Mouse (Mus musculus) embryo, embryonic 9.5 days (tissue): ENCODE measurements around the gene Galntl5.
"Not testable (repeated sequence)": the region's sequence is repeated elsewhere in the genome, so short reads cannot be mapped to it uniquely, and the experiment has no call there.

Experiments
- DNase-seq: peaks from one replicate; pipeline ENCODE4 v3.0.0-alpha.2; 2017; ENCODE audit errors: extremely low spot score

The Galntl5 gene

GRCm38 (mm10) chr5:25181004-25181531 is at the start of gene Galntl5:
TSS of gene Galntl5 (plus strand) at chr5:25181460.
- DNase-seq, result no peak

DNA sequence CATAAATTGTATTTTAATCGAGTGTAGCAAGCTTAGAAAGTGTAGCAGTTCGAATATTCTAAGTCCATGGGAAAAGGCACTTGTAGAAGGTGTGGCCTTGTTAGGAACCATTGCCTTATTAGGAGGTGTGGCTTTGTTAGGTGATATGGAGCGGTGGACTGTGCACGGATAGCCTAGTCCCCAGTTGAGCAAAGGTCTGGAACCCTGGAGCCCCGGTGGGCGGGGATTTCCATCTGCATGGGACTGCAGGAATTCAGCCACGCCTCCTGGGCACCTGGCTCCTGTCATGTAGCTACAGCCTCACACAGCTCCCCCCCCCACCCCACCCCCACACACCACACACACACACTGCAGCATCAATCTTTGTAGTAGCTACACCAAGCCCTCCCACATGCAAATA is 34.6 kb upstream of the Galntl5 start:
- DNase-seq, result no peak

- DNase-seq, result no peak
Measured at GRCm38 (mm10) chr5:25149331-25149965, 31.8 kb upstream of the Galntl5 start.

DNA sequence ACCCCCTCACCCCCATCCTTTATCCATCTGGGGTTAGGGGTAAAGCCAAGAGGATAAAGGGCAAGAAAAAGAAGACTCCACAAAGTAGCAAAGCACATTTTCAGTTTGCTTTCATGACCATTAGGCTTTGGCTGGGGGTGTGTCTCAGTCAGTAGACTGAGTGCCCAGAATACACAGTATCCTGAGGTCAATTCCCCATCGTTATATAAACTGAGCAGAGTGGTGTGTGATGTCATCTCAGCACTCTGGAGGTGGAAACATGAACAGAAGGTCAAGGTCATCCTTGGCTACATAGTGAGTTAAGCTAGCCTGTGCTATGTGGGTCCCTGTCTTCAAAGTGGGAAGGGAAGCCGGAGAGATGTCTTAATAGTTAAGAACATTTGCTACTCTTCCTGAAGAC is 27.8 kb upstream of the Galntl5 start:
- no peak for DNase-seq

DNA sequence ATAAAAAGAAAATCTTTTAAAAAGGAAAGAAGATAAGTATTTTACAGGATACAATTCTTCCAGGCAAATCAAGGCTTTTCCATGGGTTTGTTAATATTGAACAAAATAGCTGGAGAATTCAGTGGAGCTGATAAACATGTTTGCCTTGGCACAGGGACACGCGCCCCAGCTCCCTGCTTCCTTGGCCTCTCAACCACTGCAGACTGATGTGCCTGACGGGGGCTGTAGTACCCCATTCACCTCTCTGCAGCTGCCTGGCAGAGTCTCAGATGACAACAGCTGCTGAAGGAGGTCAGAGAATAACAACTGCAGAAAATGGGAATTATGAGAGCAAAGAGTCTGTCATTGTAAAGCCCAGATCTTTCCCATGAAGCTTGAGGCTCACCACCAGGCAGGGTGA is 27.3 kb upstream of the Galntl5 start:
- DNase-seq, result no peak

GRCm38 (mm10) chr5:25154823-25155222 is 26.4 kb upstream of the Galntl5 start:
- no peak for DNase-seq

- no peak for DNase-seq
Measured at GRCm38 (mm10) chr5:25155351-25155750, 25.9 kb upstream of the Galntl5 start.

DNA sequence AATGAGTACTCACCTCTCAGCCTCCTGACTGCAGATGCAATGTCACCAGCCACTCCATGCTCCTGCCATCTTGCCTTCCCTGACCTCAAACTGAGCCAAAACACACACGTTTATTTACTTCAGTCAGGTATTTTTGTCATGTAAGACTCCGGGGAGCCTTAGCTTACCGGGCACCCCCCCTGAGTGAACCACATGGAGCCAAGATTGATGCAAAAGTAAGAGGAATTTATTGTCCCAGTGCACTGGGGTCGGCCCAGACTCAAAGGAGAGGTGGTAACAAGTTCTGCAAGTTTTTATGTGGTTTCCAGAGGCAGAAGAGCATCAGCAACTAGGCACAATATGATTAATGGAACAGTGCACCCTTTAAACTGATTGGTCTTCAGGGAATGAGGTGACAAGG is 24.1 kb upstream of the Galntl5 start:
- no peak for DNase-seq

DNA sequence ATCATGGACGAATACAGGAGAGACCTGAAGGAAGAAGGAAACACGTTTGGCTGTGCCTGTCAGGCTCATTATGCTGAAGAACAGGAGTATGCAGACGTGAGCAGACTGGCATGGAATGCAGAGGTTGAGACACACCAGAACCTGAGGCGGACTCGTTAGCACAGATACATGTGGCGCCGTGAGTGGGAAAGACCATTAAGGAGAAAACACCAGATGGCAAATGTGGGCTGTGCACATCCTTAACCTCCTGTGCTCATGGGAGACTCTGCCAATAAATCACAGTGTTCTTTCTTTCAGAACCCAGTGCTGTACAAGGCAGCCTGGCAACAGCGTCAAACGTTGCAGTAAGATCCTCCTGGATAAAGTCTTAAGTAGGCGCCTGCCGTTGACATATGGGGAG is 20.7 kb upstream of the Galntl5 start:
- DNase-seq, result peak; percentile 2

DNA sequence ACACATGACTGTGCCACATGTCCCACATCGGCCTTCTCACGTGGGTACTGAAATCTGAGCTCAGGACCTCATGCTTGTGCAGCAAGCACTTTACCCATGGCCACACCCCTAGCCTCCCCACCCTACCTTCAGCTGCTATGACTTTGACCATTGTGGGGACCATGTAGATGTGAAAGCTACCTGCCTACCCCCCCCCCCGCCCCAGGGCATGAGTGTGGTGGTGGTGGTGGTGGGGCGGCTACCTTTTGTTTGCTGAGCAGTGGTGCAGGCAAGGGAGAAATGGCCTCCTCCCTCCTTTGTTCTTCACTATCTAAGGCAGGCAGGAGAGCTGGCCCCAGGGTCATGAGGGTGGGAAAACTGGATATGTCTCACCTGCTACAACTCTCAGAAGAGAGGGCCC is 18.3 kb upstream of the Galntl5 start:
- DNase-seq, result no peak

DNA sequence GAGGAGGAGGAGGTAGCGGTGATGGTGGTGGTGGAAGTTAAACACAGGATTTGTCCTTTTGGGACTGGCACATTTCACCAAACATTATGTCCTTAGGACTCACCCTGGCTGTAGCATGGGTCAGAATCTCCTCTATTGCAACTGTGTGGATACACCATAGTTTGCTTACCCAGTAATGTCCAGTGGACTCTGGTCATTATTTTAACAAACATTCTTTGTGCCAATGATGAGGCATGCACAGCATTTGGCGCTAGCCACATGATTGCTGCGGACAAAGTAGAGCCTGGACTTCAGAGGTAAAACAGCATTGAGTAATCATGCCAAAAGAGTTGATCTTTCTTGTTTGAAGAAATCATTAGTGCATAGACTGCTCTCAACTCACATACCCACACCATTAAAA is 17.3 kb upstream of the Galntl5 start:
- no peak for DNase-seq

GRCm38 (mm10) chr5:25164341-25164740 is 16.9 kb upstream of the Galntl5 start:
- DNase-seq, result no peak

DNA sequence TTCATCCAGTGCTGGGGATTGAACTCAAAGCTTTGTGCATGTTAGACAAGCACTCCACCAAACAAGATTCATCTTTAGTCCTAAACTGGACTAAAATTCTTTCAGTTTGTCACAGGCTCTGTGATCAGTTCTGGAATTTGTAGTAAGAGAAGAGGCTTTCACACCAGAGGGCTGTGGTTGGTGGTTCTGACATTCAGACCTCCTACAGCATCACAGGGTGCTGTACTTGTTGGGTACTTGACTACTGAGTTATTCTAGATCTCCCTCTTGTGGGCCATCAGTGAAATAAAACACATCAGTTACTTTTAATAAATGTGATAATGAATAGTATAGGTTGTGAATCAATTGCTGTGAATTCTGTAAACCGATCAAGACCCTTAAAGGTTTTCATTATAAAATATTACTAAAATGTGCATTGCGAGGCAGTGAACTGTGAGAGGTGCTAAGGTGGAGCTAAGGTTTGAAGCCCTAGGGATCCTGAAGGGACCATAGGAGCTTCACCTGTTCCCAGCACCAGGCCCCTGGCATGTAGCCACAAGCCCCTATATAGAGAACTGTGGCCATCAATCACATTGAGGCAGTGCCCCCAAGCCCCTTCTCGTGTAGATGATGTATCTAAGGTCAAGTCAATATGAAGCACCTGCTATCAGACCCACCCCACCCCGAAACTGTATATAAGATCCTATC is 16.0 kb upstream of the Galntl5 start:
- DNase-seq, result no peak

DNA sequence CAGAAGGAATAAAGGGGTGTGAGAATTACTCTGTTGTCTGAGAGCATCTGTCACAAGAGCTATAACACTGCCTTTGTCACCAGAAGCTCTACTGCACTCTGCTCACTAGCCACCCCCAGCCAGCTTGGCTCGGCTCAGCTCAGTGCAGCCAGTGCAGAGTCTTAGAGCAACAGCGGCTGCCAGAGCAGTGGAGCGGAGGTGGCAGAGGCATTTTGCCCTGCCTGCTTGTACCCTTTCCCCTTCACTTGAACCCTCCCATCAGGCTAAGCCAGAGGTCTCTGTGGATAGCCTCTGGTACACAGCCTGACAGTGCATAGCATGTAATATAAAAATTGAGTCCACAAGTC is 15.5 kb upstream of the Galntl5 start:
- no peak for DNase-seq

DNA sequence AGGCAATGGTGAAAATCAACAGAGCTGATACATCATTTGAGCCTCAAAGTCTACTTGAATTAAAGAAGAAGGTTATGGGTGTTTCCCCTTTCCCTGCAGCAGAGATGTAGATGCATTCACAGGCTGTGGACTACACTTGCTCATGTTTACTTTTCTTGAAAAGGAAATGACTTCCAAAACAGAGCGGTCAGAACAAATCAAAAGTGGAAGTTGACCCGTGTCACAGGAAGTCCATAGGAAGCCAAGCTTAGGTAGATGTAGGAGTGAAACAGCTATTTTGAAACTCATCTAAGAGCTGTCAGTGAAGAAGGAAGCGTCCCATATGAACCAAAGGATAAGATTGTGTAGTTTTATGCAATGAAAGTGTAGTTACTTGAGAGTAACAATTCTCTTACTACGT is 14.6 kb upstream of the Galntl5 start:
- DNase-seq, result no peak

DNA sequence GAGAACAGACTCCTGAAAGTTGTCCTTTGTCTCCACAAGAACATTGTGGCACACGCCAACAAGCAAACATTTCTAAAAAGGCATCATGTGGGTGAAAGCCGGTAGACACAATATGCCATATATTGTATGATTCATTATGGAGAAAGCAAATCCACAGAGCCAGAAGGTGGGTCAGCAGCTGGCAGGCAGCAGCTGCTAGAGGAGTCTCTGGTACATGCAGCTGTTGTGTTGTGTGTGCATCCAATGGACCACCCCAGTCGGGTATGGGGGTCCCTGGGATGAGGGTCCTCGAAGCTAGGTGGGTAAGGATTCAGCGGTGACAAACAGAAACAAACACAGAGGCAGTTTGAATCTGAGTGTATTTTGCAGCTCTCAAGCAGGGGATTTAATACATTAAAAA is 3.3 kb upstream of the Galntl5 start:
- DNase-seq, result not testable (repeated sequence)

DNA sequence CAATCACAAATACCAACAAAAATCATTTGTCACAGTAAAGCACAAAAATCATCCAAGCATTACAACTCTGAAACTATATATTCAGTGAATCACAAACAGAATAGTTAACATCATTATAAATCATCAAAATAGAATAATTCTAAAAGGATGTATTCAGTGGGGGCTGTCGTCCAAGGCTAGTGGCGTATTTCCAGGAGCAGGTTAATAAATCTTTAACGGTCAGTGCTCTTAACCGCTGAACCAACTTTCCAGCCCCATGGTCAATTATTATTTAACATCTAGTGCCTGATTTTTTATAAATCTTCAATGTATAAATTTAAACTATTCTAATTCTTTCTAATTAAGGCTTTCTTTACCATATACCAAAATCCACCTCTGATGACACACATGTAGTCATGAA is 2.7 kb upstream of the Galntl5 start:
- DNase-seq, result not testable (repeated sequence)

- DNase-seq, result no peak
Measured at GRCm38 (mm10) chr5:25179284-25179683, 2.0 kb upstream of the Galntl5 start.

DNA sequence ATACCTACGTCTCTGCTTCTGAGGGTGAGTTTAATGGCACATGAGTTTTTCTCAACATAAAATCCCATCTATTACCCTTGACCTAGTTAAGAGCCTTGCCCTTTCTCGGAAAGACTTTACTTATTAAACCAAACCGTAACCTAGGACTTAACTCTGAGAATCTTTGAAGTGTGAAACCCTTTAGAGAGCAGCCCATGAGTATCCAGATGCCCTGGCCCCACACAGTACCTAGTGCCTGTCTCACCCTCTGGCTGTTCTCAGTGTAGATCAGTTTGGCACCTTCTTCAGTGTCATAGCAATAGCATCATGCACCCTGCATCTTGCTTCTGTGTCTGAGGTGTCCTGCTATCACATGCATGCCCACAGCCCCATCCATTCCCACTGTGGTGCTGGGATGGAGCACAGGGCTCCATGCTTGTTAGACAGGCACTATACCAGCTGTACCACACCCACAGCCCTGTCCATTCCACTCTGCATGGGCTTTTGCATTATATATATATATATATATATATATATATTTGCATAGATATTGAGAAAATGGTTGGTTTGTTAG is 1.2 kb upstream of the Galntl5 start:
- no peak for DNase-seq

- no peak for DNase-seq
Measured at GRCm38 (mm10) chr5:25183595-25183994, 2.3 kb downstream of the Galntl5 start.

GRCm38 (mm10) chr5:25184594-25184993 is 3.3 kb downstream of the Galntl5 start:
- no peak for DNase-seq

DNA sequence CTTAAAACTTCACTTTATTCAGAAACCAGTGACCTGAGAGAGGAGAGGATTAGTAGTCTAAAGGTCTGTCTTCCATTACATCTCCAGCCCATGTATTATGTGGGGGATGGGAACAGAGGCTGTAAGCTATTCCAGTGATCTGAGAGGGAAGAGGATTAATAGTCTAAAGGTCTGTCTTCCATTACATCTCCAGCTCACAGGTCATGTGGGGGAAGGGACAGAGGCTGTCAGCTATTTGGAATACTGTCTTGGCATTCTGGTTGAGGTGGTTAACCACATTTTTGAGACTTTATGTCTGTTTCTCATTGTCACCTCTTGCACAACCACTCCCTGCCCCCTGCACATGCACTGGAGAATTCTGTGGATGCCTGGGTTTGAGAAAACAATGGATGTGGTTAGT is 6.5 kb downstream of the Galntl5 start:
- no peak for DNase-seq

GRCm38 (mm10) chr5:25188802-25189201 is 7.5 kb downstream of the Galntl5 start:
- peak; percentile 4 for DNase-seq
